Mouse (Mus musculus) liver, embryonic 14 days (tissue): ENCODE results near the gene Olfr1208. TPM values are rescaled to one million over a fixed set of nuclear protein-coding genes. Genes with fewer than 3 reads are reported as not detected.

ENCODE experiments used
- polyA plus RNA-seq: library from polyadenylated mRNA; depleted of rRNA; stranded (reverse); fragments of >200 nt; gene quantifications from 2 replicates; pipeline ENCODE4 v1.2.3, GENCODE M21; 2012; rRNA removed

Olfr1208 gene
- not detected in 2 replicates for polyA plus RNA-seq

GRCm38 (mm10) chr2:88902211-88902610, at the start of gene Olfr1208:
Gene Olfr1208, minus strand, starts transcription at chr2:88902311.

DNA sequence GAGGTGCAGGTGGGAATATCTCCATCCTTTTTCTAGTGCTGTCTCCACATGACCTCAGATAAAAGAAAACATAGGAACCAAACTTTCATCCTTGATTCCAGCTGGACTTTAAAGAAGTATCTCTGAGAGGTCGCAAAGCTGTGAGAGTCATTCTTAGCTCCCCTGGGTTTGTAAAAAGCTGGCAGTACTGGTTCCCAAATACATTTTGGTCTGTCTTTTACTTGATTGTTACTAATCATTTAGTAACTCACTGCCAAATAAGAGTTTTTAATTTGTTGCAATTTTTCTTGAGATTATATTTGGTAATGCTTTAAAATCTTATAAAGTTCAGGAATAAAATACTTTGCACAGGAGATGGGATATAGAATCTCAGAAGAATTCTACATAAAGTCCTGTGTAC, 35.9 kb upstream of the Olfr1208 start, which contains the start of gene Olfr1211:
Gene Olfr1211, minus strand, starts transcription at position 101 of the 400 bp plus-strand sequence.

DNA sequence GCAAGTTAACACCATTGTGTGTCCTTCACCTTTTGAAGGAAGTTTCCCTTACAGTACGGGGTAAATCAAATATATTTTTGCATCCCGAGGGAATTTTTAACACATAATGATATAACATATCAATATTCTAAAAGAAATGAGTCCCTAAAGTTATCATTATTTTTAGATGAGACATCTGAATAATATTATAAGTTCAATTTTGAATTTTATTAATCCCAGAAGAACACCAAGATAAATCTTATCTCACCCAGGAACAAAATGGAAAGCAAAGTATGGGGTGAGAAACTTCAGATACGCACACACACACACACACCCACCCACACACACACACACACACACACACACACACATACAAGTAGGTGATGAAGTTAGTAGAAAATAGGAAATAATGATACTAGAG, 12.9 kb upstream of the Olfr1208 start, which contains the start of gene Olfr1209:
Gene Olfr1209, minus strand, starts transcription at position 101 of the 400 bp plus-strand sequence.

DNA sequence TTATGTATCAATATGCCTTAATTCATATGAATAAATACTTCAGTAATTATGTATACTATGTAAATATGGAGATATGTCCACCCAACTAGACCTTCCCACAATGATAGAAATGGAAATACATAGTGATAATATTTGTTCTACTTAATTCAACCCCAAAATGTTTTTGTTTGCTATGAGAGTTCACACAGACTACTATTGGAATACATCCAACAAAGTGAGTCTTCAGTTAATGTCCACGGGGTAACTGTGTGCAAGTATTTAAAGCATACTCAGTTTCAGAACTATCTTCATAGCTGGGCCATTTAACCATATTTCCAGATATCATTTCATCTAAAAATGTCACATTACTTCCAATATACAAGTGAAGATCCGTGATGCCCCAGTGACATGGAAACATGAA, 39.2 kb downstream of the Olfr1208 start, which contains the start of gene Olfr1206:
Gene Olfr1206, plus strand, starts transcription at position 301 of the 400 bp plus-strand sequence.

GRCm38 (mm10) chr2:88848992-88849391, 53.1 kb downstream of the Olfr1208 start, which contains the start of gene Olfr1204:
Gene Olfr1204, plus strand, starts transcription at chr2:88849292.

Other genes starting within 250 kb of the Olfr1208 start
- gene Olfr1193, start 226.7 kb downstream of the Olfr1208 start, polyA plus RNA-seq, result not detected in 2 replicates
- gene Olfr1195, start 213.1 kb downstream of the Olfr1208 start, polyA plus RNA-seq, result not detected in 2 replicates
- not detected in 2 replicates for gene Olfr1196, start 197.7 kb downstream of the Olfr1208 start, polyA plus RNA-seq
- gene Olfr1197, start 169.9 kb downstream of the Olfr1208 start, polyA plus RNA-seq, result not detected in 2 replicates
- not detected in 2 replicates for gene Olfr1198, start 150.9 kb downstream of the Olfr1208 start, polyA plus RNA-seq
- gene Olfr1199, start 141.8 kb downstream of the Olfr1208 start, polyA plus RNA-seq, result not detected in 2 replicates
- gene Olfr1200, start 131.8 kb downstream of the Olfr1208 start, polyA plus RNA-seq, result not detected in 2 replicates
- gene Olfr1201, start 109.3 kb downstream of the Olfr1208 start, polyA plus RNA-seq, result not detected in 2 replicates
- gene Olfr1202, start 87.8 kb downstream of the Olfr1208 start, polyA plus RNA-seq, result not detected in 2 replicates
- not detected in 2 replicates for gene Olfr1205, start 72.6 kb downstream of the Olfr1208 start, polyA plus RNA-seq
- not detected in 2 replicates for gene Olfr1204, start 53.0 kb downstream of the Olfr1208 start, polyA plus RNA-seq
- not detected in 2 replicates for gene Olfr1206, start 39.1 kb downstream of the Olfr1208 start, polyA plus RNA-seq
- not detected in 2 replicates for gene Olfr1209, start 12.8 kb upstream of the Olfr1208 start, polyA plus RNA-seq
- not detected in 2 replicates for gene Olfr1211, start 35.8 kb upstream of the Olfr1208 start, polyA plus RNA-seq
- not detected in 2 replicates for gene Olfr1212, start 51.7 kb upstream of the Olfr1208 start, polyA plus RNA-seq
- gene Gm13762, start 78.0 kb upstream of the Olfr1208 start, polyA plus RNA-seq, result not detected in 2 replicates
- gene Olfr1214, start 90.3 kb upstream of the Olfr1208 start, polyA plus RNA-seq, result not detected in 2 replicates
- not detected in 2 replicates for gene Olfr1215, start 104.7 kb upstream of the Olfr1208 start, polyA plus RNA-seq
- not detected in 2 replicates for gene Olfr1216, start 116.0 kb upstream of the Olfr1208 start, polyA plus RNA-seq
- not detected in 2 replicates for gene Olfr1217, start 129.8 kb upstream of the Olfr1208 start, polyA plus RNA-seq
- not detected in 2 replicates for gene Olfr1218, start 158.9 kb upstream of the Olfr1208 start, polyA plus RNA-seq
- gene Olfr1219, start 181.2 kb upstream of the Olfr1208 start, polyA plus RNA-seq, result not detected in 2 replicates
- not detected in 2 replicates for gene Olfr1220, start 204.5 kb upstream of the Olfr1208 start, polyA plus RNA-seq
- gene Olfr1221, start 215.0 kb upstream of the Olfr1208 start, polyA plus RNA-seq, result not detected in 2 replicates
- not detected in 2 replicates for gene Olfr1222, start 230.7 kb upstream of the Olfr1208 start, polyA plus RNA-seq
- gene Olfr1223, start 249.2 kb upstream of the Olfr1208 start, polyA plus RNA-seq, result not detected in 2 replicates